ENCODE assay signal across 19 mouse cellular contexts in the genomic region with DNA sequence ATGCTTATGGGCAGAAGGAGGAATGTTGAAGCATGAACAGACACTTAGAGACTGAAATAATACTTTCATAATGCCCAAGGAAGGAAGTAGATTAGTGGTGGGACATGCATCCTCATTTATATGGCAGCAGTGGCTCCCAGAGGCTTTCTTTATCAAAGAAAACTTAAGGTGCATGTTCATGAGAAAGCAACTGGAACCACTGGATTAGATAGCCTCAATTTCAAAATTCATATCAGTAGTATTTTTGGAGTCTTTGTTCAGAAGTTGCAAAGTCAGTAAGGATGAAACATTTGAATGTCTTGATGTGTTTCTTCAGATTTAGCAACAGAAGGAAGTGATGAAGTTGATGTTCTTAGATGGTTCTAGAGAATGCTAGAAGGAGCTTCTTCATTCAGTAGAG.
"Had no signal": no experiment of that assay in that cellular context is flagged by ENCODE, and none has a peak within 500 bp of the region (broad histone marks: within the 10 kb centered on the region; RNA-seq: fewer than 3 reads in every experiment).

No protein-coding gene starts in this region.

- H3K36me3 ChIP-seq: midbrain, embryonic 10.5 days; midbrain, embryonic 12.5 days; neural tube, embryonic 13.5 days; neural tube, embryonic 15.5 days had no signal

- H3K4me2 ChIP-seq: lung, embryonic 14.5 days; midbrain, embryonic 12.5 days; neural tube, embryonic 13.5 days; neural tube, embryonic 15.5 days had no signal

- ATAC-seq: midbrain, embryonic 16.5 days had no signal

- H3K27me3 ChIP-seq: midbrain, embryonic 12.5 days; neural tube, embryonic 13.5 days; neural tube, embryonic 15.5 days had no signal

- H3K9me3 ChIP-seq: midbrain, embryonic 10.5 days; midbrain, embryonic 12.5 days; neural tube, embryonic 13.5 days; neural tube, embryonic 15.5 days had no signal

- H3K4me3 ChIP-seq: midbrain, embryonic 10.5 days; midbrain, embryonic 12.5 days; myocyte; neural tube, embryonic 13.5 days; neural tube, embryonic 15.5 days had no signal

- H3K9ac ChIP-seq: lung, embryonic 14.5 days; midbrain, embryonic 12.5 days; neural tube, embryonic 13.5 days; neural tube, embryonic 15.5 days had no signal

- DNase-seq: lung, adult 18-20 months; lung, embryonic 14.5 days; lung, postnatal 10 days; lung, postnatal 4 days; midbrain, embryonic 14.5 days; retina, postnatal 1 day; right cerebral cortex, adult 18-20 months; right cerebral cortex, postnatal 25 days; right cerebral cortex, postnatal 4 days; spleen, adult 18-20 months; thymus, adult 18-20 months; thymus, postnatal 14 days; thymus, postnatal 36 days had no signal

- H3K4me1 ChIP-seq: midbrain, embryonic 10.5 days; midbrain, embryonic 12.5 days; neural tube, embryonic 13.5 days had no signal

- H3K27ac ChIP-seq: midbrain, embryonic 10.5 days; midbrain, embryonic 12.5 days; neural tube, embryonic 13.5 days; neural tube, embryonic 15.5 days had no signal
